Mouse (Mus musculus) Patski (cell line): Measurements from ENCODE around the gene Rrp1. TPM values are rescaled to one million over a fixed set of nuclear protein-coding genes. Genes with fewer than 3 reads are reported as not detected.
"Not testable (repeated sequence)": the region's sequence is repeated elsewhere in the genome, so short reads cannot be mapped to it uniquely, and the experiment has no call there.

Source experiments
- ATAC-seq: fragments of 100-300 bp; one replicate; pipeline ENCODE4 v1.8.0; 2021
- CTCF ChIA-PET: fragments of 350-600 bp; sonication (Branson Sonifier 250); formaldehyde crosslinking; loops from one replicate; lab custom pipeline; 2022; ENCODE audit warnings: inconsistent platforms; lab: Charles Lee
- POLR2A ChIA-PET: fragments of 350-600 bp; sonication (Branson Sonifier 250); formaldehyde crosslinking; loops from one replicate; lab custom pipeline; 2022; ENCODE audit warnings: antibody characterized with exemption, inconsistent platforms; lab: Charles Lee
- DNase-seq: peaks from one replicate; pipeline ENCODE4 v3.0.0-alpha.2; 2011; ENCODE audit warnings: low read depth, low spot score
- H3K27me3 ChIP-seq: fragments of 371-371 bp; one replicate; pipeline ENCODE4 v1.5.1; 2021
- CTCF ChIP-seq: fragments of 100-300 bp; IDR thresholded peaks from one replicate; pipeline ENCODE4 v1.5.1; 2021
- in situ Hi-C: fragments of 300-500 bp; cut with MboI; formaldehyde crosslinking; loops from 3 replicates; pipeline ENCODE4 v1.11.1; 2018; ENCODE audit warnings: low pct_unique_long_range_greater_than_20kb, mixed read lengths
- polyA plus RNA-seq: library from polyadenylated mRNA; unstranded; gene quantifications from one replicate; pipeline ENCODE4 v1.2.3, GENCODE M21; 2021

The Rrp1 gene
- polyA plus RNA-seq, 1 experiment from 2014 or later: 297 TPM

DNA sequence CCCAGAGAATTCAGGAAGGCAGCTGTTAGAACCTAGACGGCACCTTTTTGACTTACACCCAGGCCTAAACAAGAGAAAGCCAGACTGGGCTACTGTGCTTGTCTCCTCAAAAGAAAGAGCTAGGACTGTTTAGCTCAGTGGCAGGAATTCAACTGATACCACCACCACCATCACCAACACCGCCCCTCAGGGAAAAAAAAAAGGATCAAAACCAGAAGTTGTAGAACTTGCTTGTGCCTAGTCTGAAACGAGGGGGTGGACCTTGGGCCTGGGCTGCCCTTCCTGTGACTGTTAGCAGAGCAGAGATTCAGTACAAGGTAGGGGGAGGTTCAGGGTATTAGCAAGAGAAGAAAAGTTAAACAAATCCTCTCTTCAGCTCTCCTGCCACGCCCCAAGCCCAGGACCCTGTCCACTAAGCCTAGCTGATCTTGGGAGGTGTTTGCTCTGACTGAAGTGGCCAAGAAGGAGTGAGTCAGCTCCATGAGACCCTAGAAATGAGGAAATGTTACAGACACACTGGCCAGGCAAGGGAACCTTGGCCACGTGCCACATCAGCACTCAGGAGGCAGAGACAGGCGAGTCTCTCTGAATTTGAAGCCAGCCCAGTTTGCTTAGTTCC lies 13.4 kb upstream of the Rrp1 start:
- DNase-seq: no peak
- ChIA-PET CTCF (interaction anchor here (0.9 to 3.0 kb wide), 4 partner anchors 12 to 34 kb away, joined by 3 to 12 read pairs (median 4); partner anchors contain the start of gene Rrp1), POLR2A (interaction anchor here (0.6 to 1.8 kb wide), 5 partner anchors 11 to 403 kb away, joined by 3 to 7 read pairs (median 3); partner anchors contain the start of gene Rrp1)
- H3K27me3 ChIP-seq: no peaks in the 10 kb centered on the region
- TF ChIP-seq CTCF: no peak
- in situ Hi-C loops: no loop called here
- ATAC-seq: no peak

DNA sequence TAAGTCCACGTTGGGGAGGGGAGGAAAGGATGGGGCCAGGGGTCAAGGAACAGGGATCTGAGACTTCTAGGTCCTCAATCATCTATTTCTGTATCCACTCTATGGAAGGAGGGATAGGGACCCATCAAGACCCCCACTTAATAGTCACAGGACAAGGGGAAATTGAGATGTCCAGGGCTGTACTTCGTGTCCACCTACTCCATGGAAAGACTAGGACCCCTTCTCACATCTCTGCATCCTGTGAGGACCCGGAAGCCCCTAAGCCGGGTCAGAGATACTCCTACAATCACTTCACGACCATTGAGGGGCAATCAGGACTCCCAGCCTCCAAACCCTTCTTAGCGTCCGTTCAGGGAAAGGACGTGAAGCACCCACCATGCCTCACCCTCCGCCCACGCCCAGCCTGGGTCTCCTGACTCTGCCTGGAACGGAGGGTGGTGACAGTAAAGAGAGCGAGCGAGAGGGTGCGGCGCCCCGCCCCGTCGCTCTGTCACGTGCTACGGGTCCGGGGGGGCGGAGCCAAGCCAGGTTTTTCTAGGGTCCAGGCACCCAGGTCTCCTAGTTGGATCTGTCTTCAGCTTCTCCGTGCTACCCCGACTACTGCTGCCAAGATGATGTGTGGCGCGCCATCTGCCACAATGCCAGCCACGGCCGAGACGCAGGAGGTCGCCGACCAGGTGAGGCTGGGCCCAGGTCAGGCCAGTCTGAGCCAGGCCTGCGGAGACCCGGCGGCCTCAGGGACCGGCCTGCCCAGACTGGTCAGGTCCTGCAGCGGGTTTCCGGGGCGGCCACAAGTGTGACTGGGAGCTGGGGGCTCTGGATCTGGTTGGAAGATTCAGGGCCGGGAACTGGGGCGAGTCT lies 12.6 kb upstream of the Rrp1 start, which contains the start of gene Cstb:
Cstb (plus strand) TSS at position 489 of the 861 bp plus-strand sequence.
- in situ Hi-C loops: no loop called here
- no peak for TF ChIP-seq CTCF
- CTCF ChIA-PET: interaction anchor here (0.9 to 3.0 kb wide), 6 partner anchors 12 to 33 kb away, joined by 3 to 14 read pairs (median 4); partner anchors contain the start of gene Rrp1
- POLR2A ChIA-PET: interaction anchor here (0.6 to 1.8 kb wide), 6 partner anchors 10 to 131 kb away, joined by 3 to 7 read pairs (median 4); partner anchors contain the start of gene Rrp1
- DNase-seq: no peak
- peak; percentile 66 for ATAC-seq
- H3K27me3 ChIP-seq: no peaks in the 10 kb centered on the region

DNA sequence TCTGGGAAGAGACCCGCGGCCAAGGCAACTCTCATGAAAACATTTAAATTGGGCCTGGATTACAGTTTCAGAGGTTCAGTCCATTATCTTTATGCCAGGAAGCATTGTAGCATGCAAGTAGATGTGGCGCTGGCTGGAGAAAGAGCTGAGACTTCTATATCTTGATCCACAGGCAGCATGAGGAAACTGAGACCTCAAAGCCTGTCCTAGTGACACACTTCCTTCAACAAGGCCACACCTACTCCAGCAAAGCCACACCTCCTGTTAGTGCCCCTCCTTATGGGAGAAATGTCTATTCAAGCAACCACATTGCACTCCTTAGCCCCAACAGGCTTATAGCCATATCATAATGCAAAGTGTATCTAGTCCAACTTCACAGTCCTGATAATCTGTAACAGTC lies 9.8 kb upstream of the Rrp1 start:
- DNase-seq: no peak
- H3K27me3 ChIP-seq: no peaks in the 10 kb centered on the region
- POLR2A ChIA-PET: interaction anchor here (1.3 kb wide), 1 partner anchor 7 kb away, joined by 3 read pairs; no protein-coding TSS in a partner anchor
- no peak for TF ChIP-seq CTCF
- CTCF ChIA-PET: interaction anchor here (1.9 to 2.2 kb wide), 2 partner anchors 18 to 31 kb away, joined by 6 to 7 read pairs; no protein-coding TSS in a partner anchor
- in situ Hi-C loops: no loop called here
- no peak for ATAC-seq

DNA sequence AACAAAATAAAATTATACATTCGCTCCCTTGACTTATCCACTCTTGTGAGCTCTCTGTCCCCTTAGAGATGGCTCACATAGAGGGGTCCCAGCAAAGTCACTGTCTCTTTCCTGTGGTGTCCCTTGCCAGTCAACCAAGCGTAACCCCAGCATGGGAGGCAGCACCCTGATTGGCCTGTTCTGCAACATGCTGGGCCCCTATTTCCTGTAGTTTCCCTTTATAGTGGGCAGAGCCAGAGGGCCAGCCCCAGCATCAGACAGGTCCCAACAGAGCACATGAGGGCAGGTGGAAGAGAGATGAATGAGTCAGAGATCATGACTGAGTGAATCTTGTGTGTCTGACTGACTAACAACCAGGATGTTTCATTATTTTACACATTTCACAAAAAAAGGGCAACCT lies 8.1 kb upstream of the Rrp1 start:
- in situ Hi-C loops: no loop called here
- H3K27me3 ChIP-seq: no peaks in the 10 kb centered on the region
- no peak for DNase-seq
- ChIA-PET CTCF (interaction anchor here (1.7 to 1.8 kb wide), 2 partner anchors 9 to 20 kb away, joined by 3 to 5 read pairs; partner anchors contain the start of gene Rrp1), POLR2A (no interaction called here)
- no peak for TF ChIP-seq CTCF
- ATAC-seq: no peak

DNA sequence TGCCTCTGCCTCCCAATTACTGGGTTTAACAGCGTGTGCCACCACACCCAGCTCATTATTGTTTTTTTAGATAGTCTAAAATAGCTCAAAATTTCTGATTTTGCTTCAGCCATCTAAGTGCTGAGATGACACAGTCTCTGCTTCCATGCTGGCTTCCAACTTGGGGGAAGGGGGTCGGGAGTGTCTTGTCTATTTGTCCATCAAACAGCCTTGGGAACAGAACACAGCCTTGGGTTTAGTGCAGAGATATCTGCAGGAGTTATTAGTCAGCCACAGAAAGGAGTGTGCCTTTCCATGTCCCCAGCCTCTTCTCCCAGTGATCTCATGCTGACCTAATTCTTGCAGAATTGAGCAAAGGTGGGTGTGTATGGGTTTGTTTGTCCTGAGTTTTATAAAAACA lies 5.9 kb upstream of the Rrp1 start:
- CTCF ChIA-PET: no interaction called here
- DNase-seq (no peak), ATAC-seq (no peak)
- no peaks in the 10 kb centered on the region for H3K27me3 ChIP-seq
- POLR2A ChIA-PET: no interaction called here
- in situ Hi-C loops: no loop called here
- TF ChIP-seq CTCF: no peak

DNA sequence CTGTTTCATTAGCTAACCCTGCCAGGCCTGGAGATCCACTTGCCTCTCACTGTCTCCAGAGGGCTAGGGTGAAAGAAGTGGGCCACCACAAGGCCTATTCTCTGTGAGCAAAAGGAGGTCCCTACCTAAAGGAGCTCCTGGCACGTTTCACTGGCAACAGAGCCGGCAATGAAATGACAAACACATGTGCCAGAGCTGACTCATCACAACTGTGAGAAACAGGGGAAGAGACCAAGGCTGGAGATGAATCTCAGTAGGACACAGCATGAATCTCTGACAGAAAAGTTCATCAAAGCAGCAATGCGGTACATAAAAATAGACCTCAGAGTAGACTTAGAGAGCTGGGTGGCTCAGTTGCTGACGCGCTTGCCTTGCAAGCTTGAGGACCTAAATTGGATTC lies 5.0 kb upstream of the Rrp1 start:
- CTCF ChIA-PET: no interaction called here
- DNase-seq (no peak), ATAC-seq (no peak)
- POLR2A ChIA-PET: no interaction called here
- in situ Hi-C loops: no loop called here
- no peak for TF ChIP-seq CTCF
- H3K27me3 ChIP-seq: no peaks in the 10 kb centered on the region

DNA sequence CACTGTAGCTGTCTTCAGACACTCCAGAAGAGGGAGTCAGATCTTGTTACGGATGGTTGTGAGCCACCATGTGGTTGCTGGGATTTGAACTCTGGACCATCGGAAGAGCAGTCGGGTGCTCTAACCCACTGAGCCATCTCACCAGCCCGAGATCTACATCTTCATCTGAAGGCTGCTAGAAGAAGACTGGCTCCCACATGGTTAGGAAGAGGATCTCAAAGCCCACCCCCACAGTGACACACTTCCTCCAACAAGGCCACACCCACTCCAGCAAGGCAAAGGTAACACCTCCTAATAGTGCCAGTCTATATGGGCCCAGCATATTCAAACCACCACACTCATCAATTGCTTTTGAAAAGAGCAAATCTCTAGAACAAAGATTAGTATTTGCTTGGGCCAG lies 2.1 kb upstream of the Rrp1 start:
- DNase-seq, H3K27me3 ChIP-seq, ATAC-seq, in situ Hi-C loops: not testable (repeated sequence)
- ChIA-PET POLR2A (interaction anchor here (1.3 kb wide), 1 partner anchor 8 kb away, joined by 3 read pairs; no protein-coding TSS in a partner anchor), CTCF (interaction anchor here (1.8 kb wide), 1 partner anchor 136 kb away, joined by 5 read pairs; no protein-coding TSS in a partner anchor)

DNA sequence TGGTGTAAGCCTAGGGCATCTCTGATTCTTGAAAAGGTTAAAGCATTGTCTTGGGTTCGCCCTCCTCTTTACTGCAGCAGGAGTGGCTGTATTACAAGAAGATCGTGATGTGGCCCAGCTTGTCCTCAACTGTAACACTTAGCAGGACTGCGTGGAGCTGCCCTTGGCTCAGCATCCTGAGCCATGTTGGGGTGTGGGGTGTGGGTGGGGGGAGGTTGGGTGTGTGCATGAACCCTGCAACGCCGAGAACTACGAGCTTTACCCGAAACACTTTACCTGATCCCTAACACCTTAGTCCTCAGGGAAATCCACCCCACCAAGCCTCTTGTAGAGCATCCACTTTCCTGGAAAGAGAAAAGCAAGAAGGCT lies 293 bp upstream of the Rrp1 start:
- ChIA-PET CTCF (interaction anchor here (0.9 to 2.1 kb wide), 15 partner anchors 11 to 134 kb away, joined by 3 to 14 read pairs (median 4); no protein-coding TSS in a partner anchor), POLR2A (interaction anchor here (0.9 to 1.9 kb wide), 5 partner anchors 12 to 49 kb away, joined by 3 to 7 read pairs (median 3); no protein-coding TSS in a partner anchor)
- no peak for TF ChIP-seq CTCF
- ATAC-seq (no peak), DNase-seq (no peak)
- no peaks in the 10 kb centered on the region for H3K27me3 ChIP-seq
- in situ Hi-C loops: no loop called here

DNA sequence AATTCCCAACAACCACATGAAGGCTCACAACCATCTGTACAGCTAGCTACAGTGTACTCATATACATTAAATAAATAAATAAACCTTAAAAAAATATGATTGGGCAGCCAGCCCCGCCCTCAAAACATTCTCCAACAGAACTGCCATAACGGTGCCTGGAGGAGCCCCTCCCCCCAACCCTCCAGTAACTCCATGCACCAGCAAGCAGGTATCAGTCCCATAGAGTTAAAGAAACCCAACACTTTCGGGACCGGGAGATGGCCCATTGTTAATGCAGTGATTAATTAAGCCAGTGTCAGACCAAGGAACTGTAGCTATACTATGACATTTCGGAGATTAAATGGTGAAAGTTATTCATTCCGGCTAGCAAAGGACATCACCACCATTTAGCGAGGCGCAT lies 992 bp downstream of the Rrp1 start:
- CTCF ChIA-PET: interaction anchor here (0.8 to 2.1 kb wide), 6 partner anchors 8 to 34 kb away, joined by 3 to 6 read pairs (median 4); no protein-coding TSS in a partner anchor
- DNase-seq: no peak

More for the DNA sequence above, 992 bp downstream of the Rrp1 start:
- no peak for ATAC-seq
- POLR2A ChIA-PET: interaction anchor here (1.9 kb wide), 1 partner anchor 14 kb away, joined by 7 read pairs; no protein-coding TSS in a partner anchor
- TF ChIP-seq CTCF: no peak
- in situ Hi-C loops: no loop called here
- no peaks in the 10 kb centered on the region for H3K27me3 ChIP-seq
